Mouse (Mus musculus) gastrocnemius, postnatal 14 days (tissue): ENCODE data around the gene Nfix. TPM values are rescaled to one million over a fixed set of nuclear protein-coding genes. Genes with fewer than 3 reads are reported as not detected.

Source experiments
- DNase-seq: peaks from one replicate; pipeline ENCODE4 v3.0.0; 2021; ENCODE audit warnings: mixed read lengths
- intact Hi-C: fragments of 180-260 bp; cut with DNase I; formaldehyde crosslinking; loops from one replicate; pipeline ENCODE4 v1.15.1; 2025; ENCODE audit warnings: low total_unique reads
- total RNA-seq, 2 experiments: library from RNA; stranded (reverse); gene quantifications; 2 replicates each; pipeline ENCODE4 v1.2.3; 2021

The Nfix gene
- total RNA-seq, 2 experiments from 2014 or later, result 531 to 566 TPM

DNA sequence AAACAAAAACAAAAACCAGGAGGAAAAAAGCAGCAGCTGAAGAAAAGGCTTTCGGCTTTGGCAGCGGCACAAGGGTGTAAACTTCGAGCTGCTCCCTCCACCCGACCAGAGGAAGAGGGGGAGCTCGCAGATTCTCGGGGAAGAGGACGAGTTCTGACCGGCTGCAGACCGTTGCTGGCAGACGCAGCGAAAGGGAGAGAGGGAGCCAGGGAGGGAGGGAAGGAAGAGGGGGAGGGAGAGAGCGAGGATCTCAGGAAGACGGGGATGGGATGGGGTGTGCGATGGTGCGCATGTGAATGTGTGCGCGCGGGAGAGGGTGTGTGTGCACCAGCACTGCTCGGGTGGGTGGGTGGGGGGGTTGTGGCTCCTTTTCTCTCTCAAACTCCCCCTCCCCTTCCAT lies 26.3 kb downstream of the Nfix start:
- intact Hi-C loops, result no loop called here
- DNase-seq, result peak; percentile 90

DNA sequence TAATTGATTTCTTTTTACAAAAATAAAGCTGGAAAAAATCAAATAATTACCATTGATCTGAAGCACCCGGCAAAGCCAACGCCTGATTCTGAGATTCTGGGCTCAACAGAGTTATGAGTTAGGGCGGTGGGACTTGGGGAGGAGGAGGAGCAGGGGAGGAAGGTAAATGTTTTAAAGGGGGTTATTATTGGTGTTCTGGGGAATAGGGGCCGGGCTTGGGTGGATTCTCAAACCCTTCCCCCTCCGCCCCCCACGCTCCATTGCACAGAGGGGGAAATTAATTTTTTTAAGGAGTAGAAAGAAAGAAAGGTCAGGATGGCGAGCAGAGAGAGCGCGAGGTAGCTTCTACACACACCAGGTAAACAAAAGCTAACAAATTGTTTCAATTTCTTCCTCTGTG lies 26.8 kb downstream of the Nfix start:
- intact Hi-C loops, result no loop called here
- DNase-seq, result no peak

DNA sequence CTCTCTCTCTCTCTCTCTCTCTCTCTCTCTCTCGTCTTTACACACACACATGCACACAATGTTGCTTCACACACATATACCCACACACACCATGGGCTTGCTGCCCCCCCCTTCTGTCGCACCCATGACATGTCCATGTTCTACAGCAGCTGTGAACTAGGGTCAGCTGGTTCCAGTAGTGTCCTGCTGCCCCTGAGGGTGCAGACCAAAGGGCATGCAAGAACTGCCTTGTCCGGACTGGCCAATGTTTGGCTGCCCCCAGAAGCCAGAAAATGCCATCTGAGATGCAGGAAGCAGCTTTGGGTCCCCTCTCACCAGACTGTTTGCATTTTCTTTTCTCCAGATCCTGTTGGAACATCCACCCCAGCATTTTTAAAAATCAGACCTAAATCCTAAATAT lies 27.5 kb downstream of the Nfix start:
- intact Hi-C loops, result no loop called here
- DNase-seq, result no peak

DNA sequence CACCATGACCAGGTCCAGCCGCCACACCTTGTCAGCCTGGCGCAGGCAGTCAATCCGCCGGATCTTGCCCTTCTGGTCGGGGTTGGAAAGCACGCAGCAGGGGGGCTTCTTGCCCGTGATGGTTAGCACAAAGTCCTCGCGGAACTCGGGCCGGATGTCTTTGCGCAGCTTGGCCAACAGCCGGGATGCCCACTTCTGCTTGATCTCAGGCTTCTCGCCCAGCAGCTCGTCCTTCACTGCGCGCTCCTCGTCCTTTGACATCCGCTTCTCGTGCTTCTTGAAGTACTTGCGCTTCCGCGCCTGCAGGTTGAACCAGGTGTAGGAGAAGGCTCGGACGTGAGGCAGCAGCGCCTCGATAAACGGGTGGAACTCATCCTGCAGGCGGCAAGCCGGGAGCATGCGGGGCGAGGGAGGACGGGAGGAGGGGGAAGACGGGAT lies 28.2 kb downstream of the Nfix start:
- intact Hi-C loops, result no loop called here
- DNase-seq, result no peak

DNA sequence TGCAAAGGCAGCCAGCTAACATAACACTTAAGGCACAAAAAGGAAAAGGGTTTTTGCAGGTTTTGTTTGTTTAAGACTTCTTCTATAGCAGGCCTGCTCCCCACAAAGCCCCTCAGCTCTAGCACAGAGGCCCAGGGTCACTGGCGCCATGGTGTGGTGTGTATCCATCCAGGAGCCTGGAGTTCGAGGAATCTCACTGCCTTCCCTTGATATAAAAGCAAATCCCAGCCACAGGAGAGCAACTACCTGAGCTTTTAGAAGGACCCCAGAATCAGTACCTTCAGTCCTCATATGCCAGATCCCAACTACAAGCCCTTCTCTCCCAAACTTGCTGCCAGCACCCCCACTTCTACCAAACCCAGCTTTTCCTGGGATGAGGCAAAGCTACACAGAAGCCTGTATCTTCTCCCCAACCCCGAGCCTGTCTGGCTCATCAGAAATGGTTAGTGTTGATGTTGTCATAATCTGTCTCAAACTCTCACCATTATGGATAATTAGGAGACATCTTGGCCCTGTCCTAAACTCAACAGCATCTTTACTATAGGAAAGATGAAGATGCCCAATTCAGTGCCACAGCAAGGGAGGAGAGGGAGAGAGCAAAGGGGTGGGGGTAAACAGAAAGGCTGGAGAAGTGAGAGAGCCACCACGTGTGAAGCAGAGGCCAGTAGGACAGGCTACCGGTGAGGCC lies 29.0 kb downstream of the Nfix start:
- intact Hi-C loops, result no loop called here
- DNase-seq, result no peak

DNA sequence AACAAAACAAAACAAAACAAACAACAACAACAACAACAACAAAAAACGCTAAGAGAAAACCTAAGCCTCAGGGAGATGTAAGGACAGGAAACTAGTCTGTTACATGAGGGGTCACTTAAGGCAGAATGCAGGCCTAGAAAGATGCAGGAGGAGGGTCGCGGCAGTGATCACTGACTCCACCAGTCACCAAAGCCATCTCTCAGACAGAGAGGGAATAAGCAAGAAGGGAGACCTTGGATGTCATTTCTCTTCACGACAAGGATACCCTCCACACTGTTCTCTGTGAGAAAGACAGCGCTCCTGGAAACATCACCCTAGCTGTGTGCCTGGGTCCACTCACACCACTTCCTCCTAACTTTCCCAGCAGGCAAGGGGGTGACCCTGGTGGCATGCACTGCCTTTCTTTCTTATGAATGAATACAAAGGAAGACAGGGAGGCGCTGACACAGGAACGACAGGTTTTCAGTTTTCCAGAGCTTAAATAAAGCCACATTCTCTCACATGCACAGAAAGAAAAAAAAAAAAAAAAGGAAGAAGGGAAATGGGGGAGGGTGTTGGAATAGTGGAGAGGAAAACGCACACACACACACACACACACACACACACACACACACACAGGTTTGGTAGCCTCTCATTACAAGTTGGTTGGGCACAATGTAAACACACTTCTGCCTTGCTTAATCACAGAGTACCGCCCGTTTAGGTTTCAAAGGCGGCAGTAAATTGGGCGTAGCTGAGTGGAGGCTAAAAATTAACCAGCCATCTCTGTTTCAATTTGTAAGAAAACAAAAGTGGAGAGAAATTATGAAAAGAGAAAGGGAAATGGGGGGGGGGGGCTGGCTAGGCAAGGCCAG lies 29.8 kb downstream of the Nfix start:
- intact Hi-C loops, result no loop called here
- DNase-seq, result no peak

DNA sequence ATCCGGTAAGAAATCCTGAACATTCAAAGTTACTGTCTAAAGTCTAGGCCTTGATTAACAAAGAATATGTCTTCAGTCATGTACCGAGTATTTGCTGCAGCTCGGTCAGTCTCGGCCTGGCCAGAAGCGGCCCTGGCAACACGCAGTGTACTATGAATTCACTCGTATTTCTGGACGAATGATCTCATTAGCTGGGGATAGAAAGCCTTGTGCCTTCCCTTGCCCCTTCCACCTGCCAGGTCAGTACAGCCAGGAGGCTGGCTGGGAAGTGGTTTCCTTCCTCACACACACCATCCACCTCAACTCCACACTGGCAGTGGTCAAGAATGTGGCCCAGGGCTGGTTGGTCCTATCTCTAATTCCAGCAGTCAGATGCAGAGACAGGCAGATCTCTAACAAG lies 30.8 kb downstream of the Nfix start:
- DNase-seq, result no peak
- intact Hi-C loops, result no loop called here

DNA sequence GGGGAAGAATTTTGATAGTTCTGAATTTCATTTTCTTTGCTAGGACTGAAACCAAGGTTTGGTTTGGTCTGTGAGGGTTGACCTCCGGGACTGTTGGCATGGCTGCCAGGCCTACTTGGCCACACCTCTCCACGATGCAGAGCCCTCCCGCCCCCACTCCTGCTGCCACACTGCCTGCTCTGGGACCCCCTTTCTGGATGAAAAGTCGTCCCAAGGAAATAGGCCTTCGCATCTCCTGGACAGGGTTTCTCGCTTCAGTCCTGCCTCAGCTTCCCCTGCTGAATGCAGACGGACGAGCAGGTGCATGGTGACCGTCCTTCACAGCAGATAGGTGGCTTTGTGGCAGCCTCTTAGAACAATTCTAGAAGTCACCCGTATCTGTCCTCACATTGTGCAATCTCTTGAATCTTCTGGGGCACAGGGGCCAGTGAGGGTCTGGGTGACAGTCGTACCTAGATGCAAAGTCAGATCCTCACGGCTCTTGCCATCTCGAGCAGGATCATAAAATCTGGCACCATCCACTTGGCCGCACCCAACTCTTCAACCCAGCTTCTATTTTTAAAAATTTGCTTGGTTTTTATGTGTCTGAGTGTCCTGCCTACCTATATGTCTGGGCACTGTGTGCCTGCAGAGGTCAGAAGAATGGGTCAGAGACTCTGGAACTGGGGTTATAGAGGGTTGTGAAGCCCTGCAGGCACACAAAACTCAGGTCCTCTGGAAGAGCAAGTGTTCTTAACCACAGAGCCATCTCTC lies 31.6 kb downstream of the Nfix start:
- DNase-seq, result no peak
- intact Hi-C loops, result no loop called here

DNA sequence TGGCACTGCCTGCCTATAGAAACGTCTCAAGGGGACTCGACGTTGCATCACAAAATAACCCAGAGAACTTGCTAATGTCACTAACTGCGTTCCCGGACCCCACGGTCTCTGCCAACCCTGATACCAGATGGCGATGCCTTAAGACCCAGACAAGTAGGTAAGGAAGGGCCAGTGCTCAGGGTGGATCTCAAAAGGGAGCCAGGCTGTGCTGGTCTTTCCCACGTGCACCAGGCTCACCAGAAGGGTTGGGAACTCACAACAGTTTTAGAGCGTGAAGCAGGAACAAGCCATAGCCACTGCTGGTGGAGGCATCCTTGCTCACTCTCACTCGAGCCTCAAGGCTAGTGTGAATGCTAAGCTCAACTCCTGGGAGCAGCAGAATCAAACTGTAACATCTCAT lies 32.9 kb downstream of the Nfix start:
- intact Hi-C loops, result no loop called here
- no peak for DNase-seq

DNA sequence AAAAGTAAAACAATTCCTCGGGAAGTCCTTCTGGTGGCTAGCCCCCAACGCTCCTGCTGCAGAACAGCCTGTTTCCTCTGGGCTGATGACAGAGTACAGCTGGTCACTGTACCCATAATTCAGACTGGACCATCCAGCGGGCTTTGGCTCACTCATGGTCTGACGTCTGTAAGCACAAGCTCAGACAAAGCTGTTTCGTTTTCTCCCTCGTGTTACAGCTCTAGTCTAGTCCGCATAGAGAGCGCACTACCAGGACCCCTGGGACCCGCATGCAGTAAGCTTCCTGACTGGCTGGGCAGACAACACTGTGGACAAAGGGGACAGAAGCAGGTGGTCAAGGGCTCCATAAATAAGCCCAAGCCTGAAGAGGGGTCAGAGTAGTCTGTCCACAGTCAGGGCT lies 33.7 kb downstream of the Nfix start:
- intact Hi-C loops, result no loop called here
- DNase-seq, result no peak

DNA sequence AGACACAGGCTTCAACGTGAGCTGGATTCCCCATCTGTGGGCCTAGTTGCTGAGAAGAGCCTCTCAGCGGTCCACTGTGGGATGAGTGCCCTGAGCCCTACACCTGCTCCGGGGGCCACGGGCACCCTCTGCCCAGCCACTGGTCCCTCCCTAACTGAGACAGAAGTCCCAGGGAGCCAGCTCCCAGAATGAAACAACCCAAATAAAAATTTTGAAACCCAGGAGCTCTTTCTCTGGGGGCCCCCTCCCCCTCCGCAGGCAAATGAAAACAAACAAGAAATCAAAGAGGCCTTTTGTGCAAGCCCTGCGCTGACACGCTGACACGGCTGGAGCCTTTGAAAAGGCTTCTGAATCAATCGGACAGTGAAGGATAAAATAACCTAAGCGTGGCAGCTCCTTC lies 34.5 kb downstream of the Nfix start:
- intact Hi-C loops, result no loop called here
- DNase-seq, result no peak

DNA sequence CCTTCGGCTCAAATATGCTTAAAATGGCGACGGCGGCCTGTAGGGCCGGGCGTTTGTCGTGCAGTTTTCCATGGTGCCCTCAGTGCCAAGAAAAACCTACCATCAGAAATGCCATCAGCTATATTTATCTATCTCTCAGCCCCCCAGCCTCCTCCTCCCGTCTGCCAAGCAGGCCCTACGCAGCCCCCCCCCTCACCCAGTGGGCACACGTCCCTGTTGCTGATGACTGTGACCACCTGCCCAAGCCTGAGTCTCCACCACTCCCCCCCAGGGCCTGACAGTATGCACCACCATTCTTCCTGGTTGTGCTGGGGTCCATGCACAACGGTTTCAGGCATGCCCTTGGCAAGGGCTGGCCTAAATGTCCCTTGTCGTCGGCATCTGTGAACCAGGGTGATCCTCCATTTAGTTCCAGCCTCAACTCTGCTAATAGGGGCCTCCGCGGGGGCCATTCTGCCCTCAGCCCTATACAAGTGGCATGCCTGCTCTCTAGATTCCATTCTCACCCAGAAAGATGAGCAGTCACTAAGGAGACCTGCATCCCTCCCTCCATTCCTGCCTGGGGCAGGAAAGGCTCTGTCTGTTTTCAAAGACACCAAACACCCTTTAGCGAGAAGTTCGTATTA lies 35.2 kb downstream of the Nfix start:
- intact Hi-C loops, result no loop called here
- DNase-seq, result no peak

DNA sequence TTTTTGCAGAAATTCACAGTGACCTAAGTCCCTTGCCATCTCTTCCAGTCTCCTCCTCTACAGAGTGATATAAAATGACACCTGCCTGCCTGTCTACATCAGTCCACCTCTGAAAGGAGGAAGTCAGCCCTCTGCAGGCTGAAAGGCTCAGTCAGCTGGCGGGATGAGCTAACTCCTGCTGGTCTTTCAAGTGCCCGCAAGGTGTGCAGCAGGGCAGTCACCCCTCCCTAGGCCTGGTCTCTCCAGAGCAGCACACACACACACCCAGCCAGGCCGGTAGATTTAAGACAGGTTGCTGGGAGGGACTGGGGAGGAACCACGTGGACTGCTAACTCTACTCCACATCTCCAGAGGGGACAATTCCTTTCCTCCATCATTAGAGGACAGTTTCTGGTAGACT lies 36.0 kb downstream of the Nfix start:
- intact Hi-C loops, result no loop called here
- no peak for DNase-seq

DNA sequence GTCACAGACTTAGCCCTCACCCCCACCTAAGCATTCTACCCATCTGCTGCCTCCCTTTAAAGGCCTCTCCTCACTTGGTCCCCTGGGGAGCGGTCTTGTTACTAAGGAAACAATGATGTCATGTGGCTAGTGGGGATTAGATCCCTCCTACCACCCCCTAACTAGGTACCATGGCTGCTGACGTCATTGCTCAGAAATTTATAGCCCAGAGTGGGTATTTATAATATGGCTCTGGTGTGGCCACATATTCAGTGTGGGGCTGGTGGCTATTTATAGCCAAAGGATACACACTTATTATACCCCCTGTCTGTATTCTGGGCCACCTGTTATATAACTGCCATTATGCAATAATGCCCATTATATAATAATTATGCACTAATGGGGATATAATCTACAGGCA lies 39.2 kb downstream of the Nfix start:
- DNase-seq, result no peak
- intact Hi-C loops, result no loop called here

DNA sequence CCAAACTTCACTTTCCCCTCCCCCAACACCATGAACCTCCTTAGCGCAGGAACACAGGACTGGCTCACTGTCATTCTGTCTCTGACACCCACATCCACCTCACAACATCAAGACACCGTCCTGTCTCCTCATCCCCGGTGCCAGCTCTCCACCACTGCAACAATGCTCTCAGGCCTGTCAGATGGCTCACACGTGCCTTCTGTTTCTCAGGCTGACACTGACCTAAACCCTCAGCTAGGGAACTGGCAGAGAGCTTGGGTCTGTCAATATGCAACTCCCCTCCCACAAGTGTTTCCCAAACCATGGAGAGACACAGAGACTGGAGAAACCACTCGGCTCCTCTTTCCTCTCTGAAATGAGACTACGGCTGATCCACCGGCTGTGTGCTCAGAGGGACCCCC lies 39.7 kb downstream of the Nfix start:
- intact Hi-C loops, result no loop called here
- DNase-seq, result no peak

DNA sequence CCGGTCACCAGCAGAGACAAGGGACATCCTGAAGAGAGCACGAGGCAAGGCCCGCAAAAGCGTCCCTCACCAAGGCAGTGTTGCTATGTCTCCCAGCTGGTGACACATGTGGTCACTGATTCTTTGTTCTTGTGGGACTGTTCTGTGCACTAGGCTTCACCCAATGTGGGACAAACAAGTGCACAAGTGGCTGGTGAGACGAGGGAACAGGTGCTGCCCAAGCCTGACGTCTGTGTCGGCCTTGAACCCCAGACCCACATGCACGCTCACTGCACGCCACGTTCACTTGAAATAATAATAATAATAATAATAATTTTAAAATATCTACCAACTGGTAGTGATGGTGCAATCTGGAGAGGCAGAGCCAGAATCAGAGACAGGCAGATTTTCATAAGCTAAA lies 40.4 kb downstream of the Nfix start:
- intact Hi-C loops, result no loop called here
- no peak for DNase-seq

DNA sequence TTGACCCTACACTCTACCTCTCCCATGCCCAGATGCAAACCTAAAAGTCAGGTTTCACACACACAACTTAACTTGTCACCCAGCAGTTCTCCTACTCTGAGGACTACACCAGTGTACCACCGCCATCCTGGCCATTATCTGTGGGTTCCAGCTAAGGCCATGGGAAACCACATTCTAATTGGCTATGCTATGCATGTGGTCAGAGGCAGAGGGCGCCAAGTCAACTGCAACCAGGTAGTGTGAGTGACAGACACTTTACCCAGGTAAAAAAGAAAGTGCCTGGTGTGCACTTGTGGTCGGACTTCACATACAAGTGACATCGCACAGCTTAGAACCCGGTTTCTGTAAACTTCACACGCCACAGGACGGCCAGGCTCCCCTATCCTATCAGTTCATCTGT lies 41.0 kb downstream of the Nfix start:
- no peak for DNase-seq
- intact Hi-C loops, result no loop called here

DNA sequence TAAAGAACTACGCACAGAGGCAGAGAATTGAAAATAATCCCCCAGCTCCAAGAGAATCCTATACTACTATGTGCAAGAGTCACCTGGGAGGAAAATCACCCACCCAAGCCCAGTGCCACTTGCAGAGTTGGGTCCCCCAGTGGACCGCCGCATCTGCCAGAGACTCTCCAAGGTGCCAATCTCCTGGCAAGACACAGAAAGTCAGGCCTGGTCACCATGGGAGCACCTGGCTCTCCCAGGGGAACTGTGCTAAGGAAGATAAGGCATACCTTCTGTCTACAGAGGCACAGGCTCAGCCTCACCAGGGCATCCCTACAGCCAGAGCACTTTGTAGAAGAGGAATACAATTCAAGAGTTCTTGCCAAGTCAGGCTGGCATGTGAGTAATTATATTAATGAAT lies 41.8 kb downstream of the Nfix start:
- DNase-seq, result no peak
- intact Hi-C loops, result no loop called here

DNA sequence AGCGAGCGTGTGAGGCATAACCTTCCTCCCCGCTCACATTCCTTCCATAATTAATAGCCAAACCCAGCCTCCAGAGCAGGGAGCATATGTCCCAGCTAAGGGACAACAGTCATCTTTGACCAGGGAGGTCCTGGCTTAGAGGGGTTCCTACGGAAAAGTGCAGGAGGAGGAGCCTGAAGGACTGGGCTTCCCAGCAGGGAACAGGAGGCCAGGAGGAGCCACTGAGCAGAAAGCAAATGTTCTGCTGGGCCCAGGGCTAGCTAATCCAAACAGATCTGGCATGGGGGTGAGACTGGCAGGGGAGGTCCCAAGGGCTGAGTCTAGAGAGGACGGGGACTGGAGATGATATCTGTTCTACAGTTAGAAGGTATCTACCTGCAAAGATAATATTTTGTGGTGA lies 42.6 kb downstream of the Nfix start:
- no peak for DNase-seq
- intact Hi-C loops, result no loop called here
